Mouse (Mus musculus) megakaryocyte, embryonic 14.5 days (primary cell): Measurements from ENCODE around the gene Fam129b.

ENCODE experiments used
- FLI1 ChIP-seq: IDR thresholded peaks from 2 replicates; pipeline ENCODE4 v1.6.1; 2012; ENCODE audit warnings: low read length, inconsistent platforms, mixed read lengths
- GATA1 ChIP-seq: IDR thresholded peaks from 3 replicates; pipeline ENCODE4 v1.6.1; 2012; ENCODE audit warnings: mixed read lengths, low read length, inconsistent platforms, borderline replicate concordance

- TF ChIP-seq GATA1 (no peak), FLI1 (no peak)
Measured at GRCm38 (mm10) chr2:32863317-32863716, 12.6 kb upstream of the Fam129b start.
